Mouse (Mus musculus) spleen, adult 2 months (tissue): ENCODE results near the gene Srpr. TPM values are rescaled to one million over a fixed set of nuclear protein-coding genes. Genes with fewer than 3 reads are reported as not detected.

Experiments
- DNase-seq, 2 experiments: peaks; one replicate each; pipeline versions ENCODE4 v3.0.0 to v3.0.0-alpha.2; 2012 to 2021; ENCODE audit warnings: low spot score in 2 of 2, low read depth in 1 of 2
- H3K27ac ChIP-seq: fragments of 200-500 bp; 2 replicates; pipeline ENCODE4 v1.5.1; 2012; ENCODE audit warnings: low read length, inconsistent platforms; ENCODE audit not compliant: insufficient read depth
- H3K27me3 ChIP-seq: fragments of 200-500 bp; 2 replicates; pipeline ENCODE4 v1.6.1; 2012; ENCODE audit warnings: mild to moderate bottlenecking, moderate library complexity, low read length, inconsistent platforms; ENCODE audit not compliant: control insufficient read depth, insufficient read depth
- H3K36me3 ChIP-seq: fragments of 200-500 bp; 2 replicates; pipeline ENCODE4 v1.6.1; 2012; ENCODE audit warnings: mild to moderate bottlenecking, low read length, inconsistent platforms; ENCODE audit not compliant: control insufficient read depth, insufficient read depth
- H3K4me1 ChIP-seq: fragments of 200-500 bp; 2 replicates; pipeline ENCODE4 v1.6.1; 2011; ENCODE audit warnings: inconsistent platforms; ENCODE audit not compliant: control insufficient read depth, insufficient read depth, insufficient read length
- H3K4me3 ChIP-seq: fragments of 200-500 bp; 2 replicates; pipeline ENCODE4 v1.5.1; 2011; ENCODE audit warnings: mild to moderate bottlenecking, inconsistent platforms; ENCODE audit not compliant: insufficient read depth, insufficient read length; ENCODE audit errors: extremely low read depth
- CTCF ChIP-seq: fragments of 200-500 bp; IDR thresholded peaks from 2 replicates; pipeline ENCODE4 v1.5.1; 2011; ENCODE audit warnings: mild to moderate bottlenecking, inconsistent platforms; ENCODE audit not compliant: insufficient read depth, insufficient read length, insufficient replicate concordance; ENCODE audit errors: extremely low read depth
- POLR2A ChIP-seq: fragments of 200-500 bp; IDR thresholded peaks from 2 replicates; pipeline ENCODE4 v1.6.1; 2011; ENCODE audit warnings: low read depth, low read length, inconsistent platforms
- WGBS: fragments of 180-500 bp; shearing (Covaris S2); methylation state at CpG from one replicate; pipeline ENCODE4 v1.1.7; 2018; 5-methylcytosine and 5-hydroxymethylcytosine counted together
- polyA plus RNA-seq: library from polyadenylated mRNA; depleted of rRNA; stranded (reverse); fragments of >200 nt; gene quantifications from 2 replicates; pipeline ENCODE4 v1.2.3, GENCODE M21; 2012

The Srpr gene
- polyA plus RNA-seq, 1 experiment, result 34.0 TPM

GRCm38 (mm10) chr9:35187351-35187903, 12.5 kb upstream of the Srpr start:
- Histone ChIP-seq H3K27ac (no peak overlapping the region), H3K4me1 (peaks cover 10% of the 10 kb centered on the region; the same call in 1 of the 2 replicates), H3K27me3 (no peaks in the 10 kb centered on the region), H3K36me3 (peaks cover 13% of the 10 kb centered on the region), H3K4me3 (no peak overlapping the region)
- no peak for DNase-seq
- TF ChIP-seq POLR2A (no peak), CTCF (no peak)
- 62% methylated on average over 10 of the region's 10 CpGs for WGBS

GRCm38 (mm10) chr9:35188700-35189099, 11.3 kb upstream of the Srpr start:
- TF ChIP-seq POLR2A, result no peak
- TF ChIP-seq CTCF, result no peak
- H3K4me3 ChIP-seq, result no peak overlapping the region
- H3K4me1 ChIP-seq, result peaks cover 8% of the 10 kb centered on the region; the same call in 1 of the 2 replicates
- H3K27me3 ChIP-seq, result no peaks in the 10 kb centered on the region
- no peak overlapping the region for H3K27ac ChIP-seq
- 88% methylated on average over 22 of the region's 22 CpGs for WGBS
- no peak for DNase-seq
- H3K36me3 ChIP-seq, result peaks cover 13% of the 10 kb centered on the region

- no peak overlapping the region for H3K27ac ChIP-seq
- TF ChIP-seq CTCF, result no peak
- no peak for TF ChIP-seq POLR2A
- DNase-seq, result no peak
- H3K27me3 ChIP-seq, result no peaks in the 10 kb centered on the region
- 88% methylated on average over 11 of the region's 11 CpGs for WGBS
- no peaks in the 10 kb centered on the region; the same call in 1 of the 2 replicates for H3K4me1 ChIP-seq
- peaks cover 8% of the 10 kb centered on the region for H3K36me3 ChIP-seq
- H3K4me3 ChIP-seq, result no peak overlapping the region
Measured at GRCm38 (mm10) chr9:35192983-35193542, 6.9 kb upstream of the Srpr start.

- 80% methylated on average over 3 of the region's 3 CpGs for WGBS
- Histone ChIP-seq H3K27ac (no peak overlapping the region), H3K4me1 (no peaks in the 10 kb centered on the region; the same call in 1 of the 2 replicates), H3K27me3 (no peaks in the 10 kb centered on the region), H3K4me3 (no peak overlapping the region), H3K36me3 (peaks cover 3% of the 10 kb centered on the region)
- no peak for DNase-seq
- no peak for TF ChIP-seq POLR2A
Measured at GRCm38 (mm10) chr9:35194048-35194447, 5.9 kb upstream of the Srpr start.

- Histone ChIP-seq H3K27ac (no peak overlapping the region), H3K36me3 (no peaks in the 10 kb centered on the region), H3K4me1 (peaks cover 8% of the 10 kb centered on the region), H3K27me3 (no peaks in the 10 kb centered on the region), H3K4me3 (no peak overlapping the region)
- 87% methylated on average over 3 of the region's 3 CpGs for WGBS
- no peak for DNase-seq
- TF ChIP-seq POLR2A (no peak), CTCF (no peak)
Measured at GRCm38 (mm10) chr9:35197625-35198024, 2.4 kb upstream of the Srpr start.

- no peak overlapping the region; the same call in 1 of the 2 replicates for H3K27ac ChIP-seq
- no peaks in the 10 kb centered on the region for H3K36me3 ChIP-seq
- H3K4me1 ChIP-seq, result peaks cover 8% of the 10 kb centered on the region
- no peak for TF ChIP-seq POLR2A
- TF ChIP-seq CTCF, result no peak
- no peak overlapping the region for H3K4me3 ChIP-seq
- DNase-seq, result no peak
- WGBS, result 55% methylated on average over 10 of the region's 10 CpGs
- H3K27me3 ChIP-seq, result no peaks in the 10 kb centered on the region
Measured at GRCm38 (mm10) chr9:35198351-35198750, 1.6 kb upstream of the Srpr start.

GRCm38 (mm10) chr9:35198945-35199771, 817 bp upstream of the Srpr start:
- TF ChIP-seq POLR2A (no peak), CTCF (no peak)
- DNase-seq, result no peak
- 26% methylated on average over 18 of the region's 18 CpGs for WGBS
- Histone ChIP-seq H3K36me3 (no peaks in the 10 kb centered on the region), H3K27me3 (no peaks in the 10 kb centered on the region), H3K4me1 (peaks cover 8% of the 10 kb centered on the region), H3K27ac (peak overlapping the region; percentile 34; the same call in 1 of the 2 replicates), H3K4me3 (peak overlapping the region; percentile 64)
